Mouse (Mus musculus) natural killer cell, adult 2 months (primary cell): ENCODE results near the gene Prss16.

ENCODE experiments used
- DNase-seq, 2 experiments: peaks; one replicate each; pipeline ENCODE4 v3.0.0; 2022; ENCODE audit warnings: low spot score in 2 of 2

Gene Prss16

DNA sequence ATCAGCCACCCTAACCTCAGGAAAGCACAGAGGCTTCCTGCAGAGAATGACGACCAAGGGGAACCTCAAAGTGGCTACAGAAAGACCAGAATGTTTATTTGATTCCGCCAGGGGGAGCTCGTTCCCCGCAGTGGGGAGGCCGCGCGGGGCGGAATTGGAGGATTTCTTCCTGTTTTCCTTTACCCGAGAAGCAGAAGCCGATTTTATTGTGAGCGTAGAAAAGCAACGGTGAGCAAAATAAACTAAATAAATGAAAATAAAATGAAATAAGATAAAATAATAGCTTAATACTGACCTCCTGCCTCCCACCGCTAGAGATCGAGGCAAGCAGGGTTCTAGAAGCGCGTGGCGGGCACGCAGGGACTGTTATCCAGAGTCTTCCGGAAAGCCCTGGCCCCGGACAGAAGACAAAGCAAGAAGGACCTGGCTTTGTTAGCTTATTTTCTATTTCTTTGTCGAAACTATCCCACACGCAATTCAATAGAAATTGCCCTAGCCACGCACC is 35.3 kb downstream of the Prss16 start:
- DNase-seq, result peak; percentile 85 to 91

DNA sequence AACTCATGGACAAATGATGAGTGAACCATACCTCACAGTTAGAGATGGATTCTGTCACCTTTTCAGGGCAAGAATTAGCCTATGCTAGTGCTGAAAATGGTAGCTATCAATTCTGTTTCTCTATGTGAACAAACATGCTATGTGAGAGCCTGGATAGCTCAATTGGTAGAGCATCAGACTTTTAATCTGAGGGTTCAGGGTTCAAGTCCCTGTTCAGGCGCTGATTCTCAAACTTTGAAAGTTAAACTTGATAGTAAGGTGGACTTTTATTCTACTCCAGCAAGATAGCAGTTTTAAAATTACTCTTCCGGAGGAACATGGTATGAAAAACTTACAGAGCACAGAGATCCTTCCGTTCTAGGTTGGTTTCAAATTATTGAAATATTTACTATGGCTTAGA is 37.9 kb downstream of the Prss16 start:
- no peak for DNase-seq

DNA sequence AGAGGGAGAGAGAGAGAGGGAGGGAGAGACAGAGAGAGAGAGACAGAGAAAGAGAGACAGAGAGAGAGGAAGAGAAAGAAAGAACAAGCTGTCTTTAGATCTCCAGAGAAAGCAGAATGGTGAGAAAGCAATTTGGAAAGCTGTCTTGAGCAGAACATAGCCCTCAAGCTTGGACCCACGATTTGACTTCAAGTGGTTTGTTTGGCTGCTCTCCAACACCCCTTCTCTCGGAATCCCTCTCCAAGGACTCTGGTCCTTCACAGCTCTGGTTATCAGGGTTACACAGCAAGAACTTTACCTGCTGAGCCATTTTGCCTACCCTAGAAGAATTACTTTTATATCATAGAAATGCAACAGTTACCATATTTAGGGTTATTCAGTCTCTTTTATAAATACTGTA is 39.7 kb downstream of the Prss16 start:
- no peak for DNase-seq

- no peak for DNase-seq
Observed at GRCm38 (mm10) chr13:21969269-21969668, 40.3 kb downstream of the Prss16 start.
